Mouse (Mus musculus) layer of hippocampus, adult 9-11 months (tissue): Measurements from ENCODE around the gene Tal1.

ENCODE experiments used
- DNase-seq: peaks from one replicate; pipeline ENCODE4 v3.0.0; 2022

Gene Tal1

GRCm38 (mm10) chr4:115074789-115075188 lies 18.6 kb downstream of the Tal1 start:
- no peak for DNase-seq

DNA sequence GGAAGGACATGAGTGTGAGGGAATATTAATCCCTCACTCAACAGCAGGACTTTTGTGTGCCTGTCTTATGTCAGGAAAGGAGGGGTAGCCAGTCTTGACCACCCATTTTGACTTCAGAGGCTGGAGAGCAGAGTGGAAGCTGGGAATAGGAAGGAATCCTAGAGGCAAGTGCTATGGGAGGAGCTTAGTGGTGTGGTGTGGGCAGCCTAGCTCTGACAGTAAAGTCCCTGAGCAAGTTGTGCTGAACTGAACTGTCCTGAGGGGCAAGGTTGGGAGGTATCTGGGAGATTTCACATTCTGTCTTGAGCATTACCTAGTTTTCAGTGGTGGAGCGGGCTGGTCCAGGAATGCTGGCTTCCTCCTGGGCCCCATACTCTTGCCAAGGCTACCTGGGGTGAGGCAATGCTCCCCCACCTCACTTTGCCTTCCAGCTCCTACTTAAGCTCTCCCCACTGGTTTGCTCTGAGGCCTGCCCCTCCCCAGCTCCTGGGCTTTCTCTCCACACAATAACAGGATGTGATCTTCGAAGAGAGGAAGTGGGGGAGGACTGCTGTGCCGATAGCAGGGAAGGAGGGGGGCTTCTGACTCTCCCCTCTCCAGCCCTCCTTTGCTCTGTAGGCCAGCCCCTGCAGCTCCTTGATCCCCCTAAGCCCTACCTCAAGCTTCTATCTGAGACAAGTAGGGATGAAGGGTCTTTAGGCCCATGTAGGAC lies 19.1 kb downstream of the Tal1 start:
- no peak for DNase-seq

DNA sequence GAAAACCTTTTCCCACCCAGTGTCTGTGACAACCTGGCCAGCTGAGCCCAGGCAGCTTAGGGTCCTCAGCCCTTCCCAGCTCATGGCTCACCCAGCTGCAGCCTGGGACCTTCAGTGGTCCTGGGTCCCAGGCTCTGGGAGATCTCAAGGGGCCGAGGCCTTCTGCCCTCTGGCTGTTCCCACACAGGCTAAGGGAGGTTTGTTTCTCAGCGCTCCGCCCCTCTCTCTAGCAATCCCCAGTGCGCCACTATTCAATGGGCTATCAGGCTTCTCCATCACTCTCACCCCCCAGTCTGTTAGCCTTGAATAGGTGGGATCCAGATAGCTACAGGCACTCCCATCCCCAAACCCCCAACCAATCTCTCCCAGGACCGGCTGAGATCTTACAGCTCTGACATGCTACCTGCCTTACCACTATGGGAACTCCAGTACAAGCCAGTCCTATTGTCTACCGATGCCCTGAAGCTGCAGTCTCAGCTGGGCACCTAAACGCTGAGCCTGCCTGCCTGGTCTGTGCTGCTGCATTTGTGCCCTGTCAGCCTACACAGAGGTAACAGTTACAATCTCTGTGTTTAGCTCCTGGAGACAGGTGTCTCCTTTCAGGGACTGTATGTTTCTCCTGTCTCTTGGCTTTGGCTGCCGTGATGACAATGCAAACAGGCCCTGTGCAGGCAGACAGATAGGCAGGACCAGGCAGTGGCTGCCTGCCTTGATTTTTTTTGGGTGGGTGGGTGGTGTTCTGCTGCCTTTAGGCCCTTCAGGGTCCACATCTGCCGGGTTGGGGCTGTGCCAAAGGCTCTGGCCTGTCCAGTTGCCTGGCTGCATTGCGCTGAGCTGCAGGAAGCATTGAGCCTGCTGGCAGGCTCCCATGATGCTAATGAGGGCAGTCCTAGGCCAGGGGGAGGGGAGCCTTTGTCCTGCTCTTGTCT lies 22.9 kb downstream of the Tal1 start:
- no peak for DNase-seq

DNA sequence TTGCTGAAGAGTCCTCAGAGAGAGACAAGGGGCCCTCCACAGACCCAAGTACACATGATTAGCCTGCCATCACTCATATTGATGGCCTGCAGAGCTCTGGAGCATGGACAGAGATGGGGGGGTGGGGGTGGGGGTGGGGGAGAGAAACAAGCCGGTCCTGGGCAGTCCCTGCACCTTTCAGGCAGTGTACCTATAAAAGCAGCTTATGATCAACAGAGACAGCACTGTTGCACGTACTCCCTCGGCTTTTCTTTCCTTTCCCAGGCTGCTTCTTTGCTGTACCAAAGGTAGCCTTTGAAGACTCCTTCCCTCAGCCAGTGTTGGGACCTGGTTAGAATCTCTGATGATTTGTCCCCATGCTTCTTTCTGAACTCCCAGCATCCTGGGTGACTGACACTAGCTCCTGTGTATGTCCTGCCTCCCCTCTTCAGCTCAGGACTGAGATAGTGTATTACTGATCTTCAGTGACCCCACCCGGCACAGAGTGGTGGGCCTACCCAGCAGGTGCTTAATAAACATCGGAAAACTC lies 23.7 kb downstream of the Tal1 start:
- DNase-seq, result no peak

- no peak for DNase-seq
Measured at GRCm38 (mm10) chr4:115083031-115083430, 26.8 kb downstream of the Tal1 start.

- no peak for DNase-seq
Measured at GRCm38 (mm10) chr4:115085522-115086095, 29.4 kb downstream of the Tal1 start.

- no peak for DNase-seq
Measured at GRCm38 (mm10) chr4:115086257-115086656, 30.0 kb downstream of the Tal1 start.

- DNase-seq, result no peak
Measured at GRCm38 (mm10) chr4:115086763-115087415, 30.7 kb downstream of the Tal1 start.

DNA sequence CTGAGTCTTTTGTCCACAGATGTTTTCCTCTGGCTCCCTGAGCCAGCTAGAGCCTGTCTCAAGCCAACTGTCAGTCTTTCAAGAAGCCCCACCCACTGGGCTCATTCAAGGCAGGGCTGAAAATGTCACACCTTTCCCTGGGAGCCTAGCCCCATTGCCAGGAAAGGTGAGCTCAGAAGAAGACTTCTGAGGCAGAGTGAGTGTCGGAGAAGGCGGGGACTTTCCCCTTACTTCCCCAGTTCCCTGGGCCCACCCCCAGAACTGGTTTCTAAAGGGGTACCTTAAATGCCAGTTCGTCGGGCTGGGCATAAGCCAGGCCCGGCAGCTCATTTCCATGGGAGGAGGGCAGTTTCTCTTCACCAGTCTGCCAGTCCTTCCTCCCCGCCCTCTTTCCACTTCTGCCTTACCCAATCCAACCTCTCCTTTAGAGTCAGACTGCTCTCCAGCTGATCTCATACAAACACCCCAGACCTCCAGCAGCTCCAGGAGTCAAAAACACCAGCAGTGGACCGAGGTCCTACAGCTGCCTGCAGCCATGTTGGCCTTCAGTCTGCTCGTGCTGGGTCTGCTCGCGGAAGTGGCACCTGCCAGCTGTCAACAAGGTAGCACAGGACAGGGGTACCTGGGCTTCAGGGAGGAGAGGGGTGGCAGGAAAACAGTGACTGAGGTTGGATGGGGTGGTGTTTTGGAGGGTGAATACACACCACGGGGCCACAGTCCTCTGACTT lies 32.5 kb downstream of the Tal1 start, which contains the start of gene Pdzk1ip1:
Gene Pdzk1ip1 (plus strand): TSS at position 98 of the 728 bp plus-strand sequence.
- DNase-seq, result no peak

GRCm38 (mm10) chr4:115090592-115090991 lies 34.4 kb downstream of the Tal1 start:
- no peak for DNase-seq

- no peak for DNase-seq
Measured at GRCm38 (mm10) chr4:115091806-115092205, 35.6 kb downstream of the Tal1 start.

DNA sequence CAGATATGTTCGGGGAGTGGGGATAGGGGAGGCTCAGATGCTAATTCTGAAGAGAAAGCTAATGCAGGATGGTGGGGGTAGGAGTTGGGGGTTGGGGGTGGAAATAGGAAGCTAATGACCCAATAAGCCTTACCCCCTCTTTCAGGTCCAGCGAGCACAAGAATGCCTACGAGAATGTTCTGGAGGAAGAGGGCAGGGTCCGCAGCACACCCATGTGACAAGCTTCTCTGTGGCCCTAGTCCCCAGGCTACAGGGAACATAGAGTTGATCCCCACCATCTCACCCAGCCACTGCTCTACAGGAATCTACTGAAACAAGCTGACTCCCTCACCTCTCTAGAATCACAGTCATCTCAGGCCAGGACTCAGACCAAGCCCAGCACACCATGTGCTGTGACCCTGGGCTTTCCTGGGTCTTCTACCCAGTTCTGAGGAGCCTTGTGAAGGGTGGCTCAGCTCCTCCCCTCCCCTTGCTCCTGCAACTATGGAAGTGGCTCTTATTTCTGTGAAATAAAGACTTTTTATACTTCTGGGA lies 37.2 kb downstream of the Tal1 start:
- no peak for DNase-seq

- DNase-seq, result no peak
Measured at GRCm38 (mm10) chr4:115094056-115094455, 37.8 kb downstream of the Tal1 start.

DNA sequence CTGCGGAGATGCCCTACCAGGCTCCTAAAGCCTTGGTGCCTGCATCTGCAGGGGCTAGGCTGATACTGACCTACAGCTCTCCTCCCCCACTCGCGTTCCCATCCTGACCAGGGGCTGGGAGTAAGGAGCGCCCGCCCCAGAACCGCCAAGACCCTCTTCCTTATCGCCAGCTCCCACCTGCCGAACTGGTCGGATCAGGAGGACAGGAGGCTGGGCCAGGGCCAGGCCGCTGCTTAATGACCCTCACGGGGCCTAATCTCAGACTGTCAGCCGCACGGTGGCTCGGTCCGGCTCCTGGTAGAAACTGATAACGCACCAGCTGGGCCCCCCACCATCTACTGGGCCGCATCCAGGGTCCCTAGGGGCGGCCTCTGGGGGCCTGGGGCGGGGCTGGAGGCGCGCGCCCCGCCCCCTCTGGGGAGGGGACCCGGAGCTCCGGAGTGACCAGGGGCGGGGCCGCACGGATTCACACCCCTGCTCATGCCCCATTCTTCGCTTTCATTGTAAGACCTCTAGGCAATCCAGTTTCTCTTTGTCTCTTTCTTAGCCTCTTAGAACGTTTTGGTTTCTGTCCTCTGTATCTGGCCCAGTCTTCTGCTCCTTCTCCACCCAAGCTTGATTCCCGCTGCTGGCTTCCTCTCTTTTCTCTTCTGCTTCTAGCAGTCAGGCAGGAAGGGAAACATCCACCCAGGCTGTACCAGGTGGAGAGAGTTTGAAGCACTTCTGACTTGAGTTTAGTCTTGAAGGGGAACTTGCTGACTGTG lies 39.6 kb downstream of the Tal1 start:
- no peak for DNase-seq

DNA sequence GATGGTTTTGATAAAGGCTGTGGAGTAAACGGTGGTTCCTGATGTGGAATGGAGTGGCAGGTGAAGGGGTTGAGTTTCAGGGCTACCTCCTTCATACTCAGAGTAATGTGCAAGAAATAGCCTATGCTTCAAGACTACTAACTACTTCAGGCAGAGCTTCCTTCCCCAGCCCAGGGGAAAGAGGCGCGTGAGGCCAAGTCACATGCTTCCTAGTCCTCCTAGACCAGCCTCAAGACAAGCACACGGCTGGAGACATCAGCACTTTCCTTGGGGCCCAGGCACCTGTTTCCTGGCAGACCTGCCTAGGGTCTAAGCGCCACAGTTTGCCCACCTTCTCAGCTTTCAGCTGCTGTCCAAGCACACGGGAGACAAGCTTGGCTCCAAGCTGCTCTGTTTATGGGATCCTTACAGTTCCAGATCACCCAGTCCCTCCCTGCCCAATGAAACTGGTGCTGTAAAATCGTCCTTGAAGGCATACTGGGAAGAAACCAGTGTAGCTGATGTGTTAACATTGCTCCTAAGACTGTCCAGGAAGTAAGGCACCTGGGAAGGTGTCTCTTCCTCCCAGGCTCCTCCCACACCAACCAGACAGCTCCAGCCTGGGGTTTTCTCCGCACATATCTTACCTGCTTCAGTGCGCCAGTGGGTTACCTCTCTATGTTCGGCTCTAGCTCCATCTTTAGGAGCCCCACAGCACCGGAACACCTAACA lies 40.4 kb downstream of the Tal1 start:
- no peak for DNase-seq

DNA sequence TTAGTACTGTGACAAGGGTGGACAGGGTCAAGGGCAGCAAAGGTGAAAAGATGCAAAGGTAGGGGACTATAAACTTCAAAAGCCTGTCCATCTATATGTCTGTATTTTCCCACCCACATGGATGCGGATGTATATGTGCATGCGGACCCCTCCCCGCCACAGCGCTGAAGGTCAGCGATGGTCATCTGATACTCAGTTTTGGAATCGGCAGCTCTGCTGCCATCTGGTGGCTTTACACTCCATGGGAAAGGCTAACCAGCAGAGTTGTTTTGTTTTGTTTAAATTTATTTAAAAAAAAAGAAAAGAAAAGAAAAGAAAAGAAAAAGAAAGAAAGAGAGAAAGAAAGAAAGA lies 40.9 kb downstream of the Tal1 start:
- DNase-seq, result no peak

GRCm38 (mm10) chr4:115101682-115102081 lies 45.5 kb downstream of the Tal1 start:
- DNase-seq, result peak; percentile 64

GRCm38 (mm10) chr4:115103510-115103909 lies 47.3 kb downstream of the Tal1 start:
- no peak for DNase-seq

GRCm38 (mm10) chr4:115111167-115111566 lies 54.9 kb downstream of the Tal1 start:
- DNase-seq, result no peak

GRCm38 (mm10) chr4:115113266-115113665 lies 57.0 kb downstream of the Tal1 start:
- no peak for DNase-seq
